Mouse (Mus musculus) lung, postnatal 0 days (tissue): ENCODE data around the gene Acin1. TPM values are rescaled to one million over a fixed set of nuclear protein-coding genes. Genes with fewer than 3 reads are reported as not detected.

Source experiments
- ATAC-seq: fragments of 200-750 bp; cut with Nextera tagmentation; 2 replicates; pipeline ENCODE4 v1.8.0; 2017; ENCODE audit warnings: moderate library complexity
- DNase-seq: peaks from one replicate; pipeline ENCODE4 v3.0.0-alpha.2; 2016; ENCODE audit warnings: low spot score
- H3K27ac ChIP-seq: fragments of 300-500 bp; sonication (generic); 2 replicates; pipeline ENCODE4 v1.5.1; 2014; ENCODE audit warnings: antibody characterized with exemption, mild to moderate bottlenecking, low read length, mixed read lengths
- H3K27me3 ChIP-seq: fragments of 300-500 bp; sonication (generic); replicated peaks from 2 replicates; pipeline ENCODE4 v1.6.1; 2014; ENCODE audit warnings: low read length, mixed read lengths; ENCODE audit not compliant: insufficient read depth
- H3K36me3 ChIP-seq: fragments of 300-500 bp; sonication (generic); 2 replicates; pipeline ENCODE4 v1.6.1; 2014; ENCODE audit warnings: low read length, mixed read lengths; ENCODE audit not compliant: insufficient read depth
- H3K4me1 ChIP-seq: fragments of 300-500 bp; sonication (generic); 2 replicates; pipeline ENCODE4 v1.6.1; 2014; ENCODE audit warnings: antibody characterized with exemption, low read depth, low read length, mixed read lengths; ENCODE audit not compliant: insufficient read depth
- H3K4me2 ChIP-seq: fragments of 300-500 bp; sonication (generic); replicated peaks from 2 replicates; pipeline ENCODE4 v1.6.1; 2014; ENCODE audit warnings: low read depth, mild to moderate bottlenecking, low read length, moderate library complexity, mixed read lengths
- H3K4me3 ChIP-seq: fragments of 300-500 bp; sonication (generic); 2 replicates; pipeline ENCODE4 v1.5.1; 2014; ENCODE audit warnings: low read depth, low read length
- H3K9ac ChIP-seq: fragments of 300-500 bp; sonication (generic); replicated peaks from 2 replicates; pipeline ENCODE4 v1.6.1; 2014; ENCODE audit warnings: low read depth, mild to moderate bottlenecking
- H3K9me3 ChIP-seq: fragments of 300-500 bp; sonication (generic); 2 replicates; pipeline ENCODE4 v1.6.1; 2016; ENCODE audit warnings: low read length, mixed read lengths
- CTCF ChIP-seq: IDR thresholded peaks from 2 replicates; pipeline ENCODE4 v1.5.1; 2016; ENCODE audit warnings: antibody characterized with exemption, mild to moderate bottlenecking
- EP300 ChIP-seq: IDR thresholded peaks from 2 replicates; pipeline ENCODE4 v1.6.1; 2016; ENCODE audit warnings: antibody characterized with exemption, mild to moderate bottlenecking, control low read depth
- WGBS: fragments of 180-500 bp; shearing (Covaris S2); extraction: QIAGEN DNeasy Blood & Tissue Kit; methylation state at CpG from one replicate; pipeline ENCODE4 v1.1.7; 2014; 5-methylcytosine and 5-hydroxymethylcytosine counted together
- polyA plus RNA-seq: library from polyadenylated mRNA; unstranded; fragments of >200 nt; fragmentation: Nextera tagmentation; extraction: Ambion mirVana; gene quantifications from 2 replicates; pipeline ENCODE4 v1.2.1, GENCODE M21; 2015

Gene Acin1
- polyA plus RNA-seq, 1 experiment from 2014 or later = 74.0 TPM

- Histone ChIP-seq H3K4me3 (no peak overlapping the region), H3K9ac (no peak overlapping the region), H3K4me1 (no peaks in the 10 kb centered on the region), H3K27ac (no peak overlapping the region), H3K9me3 (no peaks in the 10 kb centered on the region), H3K4me2 (no peak overlapping the region), H3K27me3 (no peaks in the 10 kb centered on the region), H3K36me3 (peaks cover 32% of the 10 kb centered on the region)
- ATAC-seq = no peak
- TF ChIP-seq CTCF = no peak
- no peak for TF ChIP-seq EP300
- DNase-seq = no peak
- 76% methylated on average over 25 of the region's 25 CpGs for WGBS
These were observed 44.3 kb downstream of the Acin1 start for GRCm38 (mm10) chr14:54642224-54642944.

DNA sequence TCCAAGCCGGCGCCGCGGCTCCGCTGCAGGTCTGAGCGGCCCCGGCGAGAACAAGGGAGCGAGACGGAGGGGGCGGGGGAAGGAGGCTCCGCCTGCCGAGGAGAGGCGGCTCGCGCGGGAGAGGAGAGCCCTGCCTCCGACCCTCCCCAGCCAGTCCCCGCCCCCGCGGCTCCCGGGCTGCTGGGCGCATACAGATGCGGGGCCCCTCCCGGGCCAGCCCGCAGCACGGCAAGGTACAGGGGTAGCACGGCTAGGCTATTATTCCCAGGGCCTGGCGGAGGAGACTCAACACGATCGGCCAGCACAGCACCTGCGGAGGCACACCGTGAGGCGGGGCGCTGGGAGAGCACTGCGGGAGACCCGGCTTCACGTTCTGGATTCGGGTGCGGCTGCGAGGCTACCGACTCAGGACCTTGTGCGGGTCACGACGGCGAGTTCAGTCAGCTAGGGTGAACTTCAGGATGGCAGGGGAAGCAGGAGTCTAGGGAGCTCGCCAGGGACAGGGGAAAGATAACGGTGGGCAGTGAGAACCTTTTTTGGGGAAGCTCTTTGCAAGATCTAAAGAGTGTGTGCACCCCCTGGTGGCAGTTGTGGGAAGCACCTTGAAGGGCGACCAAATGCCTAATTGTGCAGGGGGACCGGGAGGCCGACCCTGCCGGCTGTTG lies 45.3 kb downstream of the Acin1 start, which contains the start of gene Cdh24:
Cdh24 (minus strand) TSS at position 60 of the 665 bp plus-strand sequence.
- Histone ChIP-seq H3K4me3 (peak within 1 kb of the TSS; percentile 62), H3K9ac (peak within 1 kb of the TSS; percentile 41), H3K36me3 (peaks cover 26% of the 10 kb centered on the region), H3K9me3 (no peaks in the 10 kb centered on the region), H3K4me1 (no peaks in the 10 kb centered on the region), H3K27ac (no peak within 1 kb of the TSS; the same call in 1 of the 2 replicates), H3K4me2 (peak within 1 kb of the TSS; percentile 97), H3K27me3 (no peaks in the 10 kb centered on the region)
- WGBS = 2% methylated on average over 50 of the region's 52 CpGs
- ATAC-seq (peak; percentile 96), DNase-seq (peak; percentile 94)
- TF ChIP-seq CTCF (peak; percentile 89), EP300 (no peak)

DNA sequence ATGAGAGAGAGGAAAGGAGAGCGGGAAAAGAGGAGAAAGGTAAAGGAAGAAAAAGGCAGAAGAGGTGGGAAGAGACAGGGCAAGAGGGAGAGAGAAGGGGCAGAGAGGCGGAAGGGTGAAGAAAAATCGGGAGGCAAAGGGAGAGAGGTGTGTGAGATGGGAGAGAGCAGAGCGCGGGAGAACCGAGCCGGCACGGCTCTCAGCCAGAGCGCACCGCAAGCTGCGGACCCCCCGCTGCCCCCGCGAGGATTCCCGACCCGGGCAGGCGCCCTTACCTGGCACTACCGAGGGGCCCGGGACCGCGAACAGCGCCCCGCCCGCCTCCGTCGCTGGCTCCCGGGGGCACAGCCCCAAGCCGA lies 45.8 kb downstream of the Acin1 start, which contains the start of gene Gm17606:
Gm17606 (plus strand) TSS at position 7 of the 359 bp plus-strand sequence.
- H3K9me3 ChIP-seq = no peaks in the 10 kb centered on the region
- H3K27me3 ChIP-seq = no peaks in the 10 kb centered on the region
- WGBS = under 1% methylated on average over 21 of the region's 28 CpGs
- peaks cover 21% of the 10 kb centered on the region for H3K36me3 ChIP-seq
- peak within 1 kb of the TSS; percentile 97 for H3K4me2 ChIP-seq
- H3K4me3 ChIP-seq = peak within 1 kb of the TSS; percentile 62
- H3K4me1 ChIP-seq = no peaks in the 10 kb centered on the region
- DNase-seq (no peak), ATAC-seq (peak; percentile 8)
- TF ChIP-seq CTCF (no peak), EP300 (no peak)
- H3K27ac ChIP-seq = no peak within 1 kb of the TSS; the same call in 1 of the 2 replicates
- peak within 1 kb of the TSS; percentile 41 for H3K9ac ChIP-seq

- ATAC-seq (no peak), DNase-seq (no peak)
- H3K9ac ChIP-seq = no peak overlapping the region
- peaks cover 13% of the 10 kb centered on the region for H3K36me3 ChIP-seq
- H3K4me1 ChIP-seq = no peaks in the 10 kb centered on the region
- no peak overlapping the region for H3K4me3 ChIP-seq
- 32% methylated on average over 4 of the region's 4 CpGs for WGBS
- no peak overlapping the region for H3K27ac ChIP-seq
- no peaks in the 10 kb centered on the region for H3K27me3 ChIP-seq
- H3K4me2 ChIP-seq = no peak overlapping the region
- no peaks in the 10 kb centered on the region for H3K9me3 ChIP-seq
- no peak for TF ChIP-seq CTCF
- no peak for TF ChIP-seq EP300
These were observed 46.6 kb downstream of the Acin1 start for GRCm38 (mm10) chr14:54640121-54640520.

DNA sequence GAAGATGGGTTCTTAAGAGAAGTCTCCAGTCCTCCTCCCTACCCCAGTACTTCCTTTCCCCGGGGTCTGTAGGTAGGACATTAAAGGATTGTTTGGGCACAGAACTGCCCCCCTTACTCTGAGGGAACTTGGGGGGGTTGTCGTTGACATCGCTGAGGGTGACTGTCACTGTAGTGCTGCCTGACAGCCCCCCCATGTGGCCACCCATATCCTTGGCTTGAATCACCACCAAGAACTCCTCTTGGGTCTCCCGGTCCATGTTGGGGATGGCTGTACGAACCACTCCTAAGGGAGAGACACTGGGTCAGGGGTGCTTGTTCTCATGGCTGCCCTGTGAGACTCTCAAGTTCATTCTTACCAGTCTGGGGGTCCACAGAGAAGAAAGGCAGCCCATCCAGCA lies 48.5 kb downstream of the Acin1 start:
- Histone ChIP-seq H3K9ac (no peak overlapping the region), H3K9me3 (no peaks in the 10 kb centered on the region), H3K36me3 (0 out of 2 replicates have a peak, but pooled peaks cover 4% of the 10 kb centered on the region), H3K4me1 (no peaks in the 10 kb centered on the region), H3K4me3 (no peak overlapping the region), H3K4me2 (no peak overlapping the region), H3K27me3 (no peaks in the 10 kb centered on the region), H3K27ac (no peak overlapping the region)
- TF ChIP-seq CTCF (peak; percentile 25; the same call in 1 of the 2 replicates), EP300 (no peak)
- ATAC-seq (no peak), DNase-seq (no peak)
- 67% methylated on average over 5 of the region's 5 CpGs for WGBS

GRCm38 (mm10) chr14:54636954-54637353 lies 49.8 kb downstream of the Acin1 start:
- Histone ChIP-seq H3K9me3 (no peaks in the 10 kb centered on the region), H3K36me3 (0 out of 2 replicates have a peak, but pooled peaks cover 5% of the 10 kb centered on the region), H3K4me2 (no peak overlapping the region), H3K27ac (no peak overlapping the region), H3K4me1 (no peaks in the 10 kb centered on the region), H3K4me3 (no peak overlapping the region), H3K27me3 (no peaks in the 10 kb centered on the region), H3K9ac (no peak overlapping the region)
- no peak for ATAC-seq
- no peak for TF ChIP-seq EP300
- TF ChIP-seq CTCF = peak; percentile 93
- 49% methylated on average over 8 of the region's 8 CpGs for WGBS
- DNase-seq = peak; percentile 55
